Mouse (Mus musculus) forebrain, embryonic 10.5 days (tissue): ENCODE measurements around the gene Cpeb3. TPM values are rescaled to one million over a fixed set of nuclear protein-coding genes. Genes with fewer than 3 reads are reported as not detected.

Experiments
- polyA plus RNA-seq: library from polyadenylated mRNA; unstranded; fragments of >200 nt; fragmentation: Nextera tagmentation; extraction: Ambion mirVana; gene quantifications from 2 replicates; pipeline ENCODE4 v1.2.1, GENCODE M21; 2016

The Cpeb3 gene
- polyA plus RNA-seq, 1 experiment from 2014 or later, result 0.95 TPM

Other genes with a start within 250 kb of the Cpeb3 start
- 109 and 112 TPM in 2 replicates for gene March5, start 1.1 kb downstream of the Cpeb3 start, polyA plus RNA-seq
- 63.8 and 66.1 TPM in 2 replicates for gene Ide, start 129.3 kb upstream of the Cpeb3 start, polyA plus RNA-seq
- gene Kif11, start 167.8 kb upstream of the Cpeb3 start, polyA plus RNA-seq, result 97.8 and 98.3 TPM in 2 replicates
- gene Hhex, start 226.2 kb upstream of the Cpeb3 start, polyA plus RNA-seq, result 4.2 and 6.3 TPM in 2 replicates